Mouse (Mus musculus): ENCODE measurements around the gene Arid1b. TPM values are rescaled to one million over a fixed set of nuclear protein-coding genes. Genes with fewer than 3 reads are reported as not detected.

The Arid1b gene
- polyA plus RNA-seq, 1 experiment from 2014 or later = 12.5 TPM

GRCm38 (mm10) chr17:5190367-5190766 lies 196.2 kb downstream of the Arid1b start:
- Histone ChIP-seq H3K4me2 (replicated peaks) (peak overlapping the region; percentile 73), H3K4me3 (peak overlapping the region; percentile 59), H3K9ac (peak overlapping the region; percentile 82), H3K27ac (peak overlapping the region; percentile 99), H3K4me1 (peaks cover 37% of the 10 kb centered on the region), H3K36me3 (no peaks in the 10 kb centered on the region), H3K27me3 (no peaks in the 10 kb centered on the region), H3K9me3 (no peaks in the 10 kb centered on the region)
- no peak for ATAC-seq (ENCODE audit: low FRiP score, low read depth)
- WGBS = 28% methylated on average over 3 of the region's 3 CpGs

- Histone ChIP-seq H3K4me1 (peaks cover 46% of the 10 kb centered on the region), H3K9me3 (no peaks in the 10 kb centered on the region), H3K27me3 (no peaks in the 10 kb centered on the region), H3K9ac (no peak overlapping the region), H3K4me3 (no peak overlapping the region), H3K36me3 (no peaks in the 10 kb centered on the region), H3K4me2 (replicated peaks) (no peak overlapping the region), H3K27ac (no peak overlapping the region)
- no peak for ATAC-seq (ENCODE audit: low FRiP score, low read depth)
- 83% methylated on average over 8 of the region's 8 CpGs for WGBS
Measured at GRCm38 (mm10) chr17:5194157-5194916, 200.2 kb downstream of the Arid1b start.

DNA sequence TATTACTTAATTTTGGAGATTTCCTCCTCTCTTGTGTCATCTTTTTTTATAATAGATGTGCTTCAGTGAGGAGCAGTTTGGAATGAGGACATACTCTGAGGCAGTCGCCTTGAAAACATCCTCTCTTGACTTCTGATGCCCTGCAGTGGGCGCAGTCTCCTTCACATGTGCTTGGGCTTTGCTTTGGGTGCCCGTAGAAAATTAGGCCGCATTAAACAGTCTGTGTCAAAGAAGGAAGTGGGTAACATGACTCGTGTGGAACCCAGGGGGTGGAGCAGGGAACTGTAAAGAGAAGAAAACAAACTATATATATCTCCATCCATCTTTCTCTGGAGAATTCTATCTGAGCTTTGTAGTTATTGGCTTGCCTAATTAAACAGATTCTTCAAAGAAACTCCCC lies 201.3 kb downstream of the Arid1b start:
- no peak overlapping the region for H3K27ac ChIP-seq
- 47% methylated on average over 5 of the region's 5 CpGs for WGBS
- ATAC-seq (ENCODE audit: low FRiP score, low read depth) = no peak
- H3K9ac ChIP-seq = no peak overlapping the region
- H3K4me2 ChIP-seq (replicated peaks) = no peak overlapping the region
- no peaks in the 10 kb centered on the region for H3K9me3 ChIP-seq
- peaks cover 43% of the 10 kb centered on the region for H3K4me1 ChIP-seq
- no peaks in the 10 kb centered on the region for H3K36me3 ChIP-seq
- no peak overlapping the region for H3K4me3 ChIP-seq
- H3K27me3 ChIP-seq = no peaks in the 10 kb centered on the region

GRCm38 (mm10) chr17:5196005-5196404 lies 201.9 kb downstream of the Arid1b start:
- WGBS = 89% methylated on average over 10 of the region's 10 CpGs
- Histone ChIP-seq H3K9me3 (no peaks in the 10 kb centered on the region), H3K4me2 (replicated peaks) (no peak overlapping the region), H3K4me3 (no peak overlapping the region), H3K27me3 (no peaks in the 10 kb centered on the region), H3K36me3 (no peaks in the 10 kb centered on the region), H3K27ac (no peak overlapping the region), H3K4me1 (peaks cover 41% of the 10 kb centered on the region), H3K9ac (no peak overlapping the region)
- no peak for ATAC-seq (ENCODE audit: low FRiP score, low read depth)

DNA sequence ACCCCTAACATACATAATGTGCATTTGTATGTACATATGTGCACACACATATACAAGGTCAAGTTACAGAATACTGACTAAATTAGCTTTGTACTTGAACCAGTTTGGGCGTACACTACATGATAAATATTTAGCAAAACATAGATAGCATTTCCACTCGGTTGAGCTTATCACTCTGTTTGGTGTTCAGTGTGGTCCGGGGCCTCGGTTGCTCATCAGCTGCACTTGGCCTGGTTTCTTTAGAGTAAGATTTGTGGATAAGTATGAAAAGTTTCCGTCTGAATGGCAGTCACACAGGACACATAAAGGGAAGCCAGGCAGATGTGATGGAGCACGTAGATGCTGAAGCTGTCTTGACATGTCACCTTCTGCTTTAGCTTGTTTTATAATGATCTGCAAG lies 202.4 kb downstream of the Arid1b start:
- no peak for ATAC-seq (ENCODE audit: low FRiP score, low read depth)
- Histone ChIP-seq H3K4me1 (peaks cover 41% of the 10 kb centered on the region), H3K36me3 (no peaks in the 10 kb centered on the region), H3K9me3 (no peaks in the 10 kb centered on the region), H3K4me3 (no peak overlapping the region), H3K27ac (no peak overlapping the region), H3K4me2 (replicated peaks) (no peak overlapping the region), H3K9ac (no peak overlapping the region), H3K27me3 (no peaks in the 10 kb centered on the region)
- WGBS = 78% methylated on average over 6 of the region's 6 CpGs

DNA sequence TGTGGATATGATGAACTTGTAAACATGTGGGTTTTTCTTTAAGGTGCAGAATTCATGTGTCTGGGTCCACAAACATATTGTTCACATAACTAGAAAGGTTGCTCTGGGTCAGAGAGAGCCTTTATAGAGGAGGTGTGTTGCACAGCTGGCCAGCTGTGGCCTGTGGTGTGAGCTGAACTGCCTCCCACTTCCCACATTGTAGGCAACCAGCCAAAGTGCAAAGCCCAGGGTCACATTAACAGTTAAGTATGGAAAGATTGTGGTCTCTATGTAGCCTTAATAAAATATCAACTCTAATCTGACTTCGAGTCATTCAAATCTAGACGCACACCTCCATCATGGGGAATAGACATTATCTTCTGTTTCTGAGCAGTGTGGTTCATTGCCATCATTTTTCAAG lies 203.0 kb downstream of the Arid1b start:
- Histone ChIP-seq H3K27me3 (no peaks in the 10 kb centered on the region), H3K4me1 (peaks cover 44% of the 10 kb centered on the region), H3K4me3 (no peak overlapping the region), H3K36me3 (no peaks in the 10 kb centered on the region), H3K9me3 (no peaks in the 10 kb centered on the region), H3K9ac (no peak overlapping the region), H3K4me2 (replicated peaks) (no peak overlapping the region), H3K27ac (no peak overlapping the region)
- WGBS = 57% methylated on average over 2 of the region's 2 CpGs
- no peak for ATAC-seq (ENCODE audit: low FRiP score, low read depth)

DNA sequence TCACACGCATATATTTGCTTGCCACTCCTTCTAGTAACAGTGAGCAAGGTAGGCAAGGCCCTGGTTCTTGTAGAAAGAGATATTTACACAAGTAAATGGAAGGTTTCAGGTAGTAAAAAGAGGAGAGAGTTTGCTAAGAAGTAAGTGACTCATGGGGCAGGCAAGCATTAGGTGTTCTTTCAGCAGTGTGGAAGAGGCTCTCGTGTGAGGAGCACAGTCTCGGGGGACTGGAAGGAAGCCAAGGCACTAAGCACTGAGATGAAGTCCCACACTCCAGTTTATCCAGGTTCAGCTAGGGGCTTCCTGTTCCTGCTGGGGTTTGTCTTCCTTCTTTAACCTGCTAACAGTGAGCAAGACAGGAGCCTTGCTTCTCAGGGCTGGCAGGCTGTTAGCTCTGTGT lies 203.6 kb downstream of the Arid1b start:
- WGBS = 74% methylated on average over 3 of the region's 3 CpGs
- H3K4me3 ChIP-seq = no peak overlapping the region
- no peak overlapping the region for H3K27ac ChIP-seq
- H3K4me1 ChIP-seq = peaks cover 51% of the 10 kb centered on the region
- ATAC-seq (ENCODE audit: low FRiP score, low read depth) = no peak
- H3K27me3 ChIP-seq = no peaks in the 10 kb centered on the region
- H3K9ac ChIP-seq = no peak overlapping the region
- H3K9me3 ChIP-seq = no peaks in the 10 kb centered on the region
- no peak overlapping the region for H3K4me2 ChIP-seq (replicated peaks)
- H3K36me3 ChIP-seq = no peaks in the 10 kb centered on the region

GRCm38 (mm10) chr17:5198252-5198651 lies 204.1 kb downstream of the Arid1b start:
- no peak overlapping the region for H3K27ac ChIP-seq
- H3K4me1 ChIP-seq = peaks cover 56% of the 10 kb centered on the region
- ATAC-seq (ENCODE audit: low FRiP score, low read depth) = no peak
- H3K9ac ChIP-seq = no peak overlapping the region
- WGBS = 76% methylated on average over 6 of the region's 6 CpGs
- no peaks in the 10 kb centered on the region for H3K9me3 ChIP-seq
- H3K4me3 ChIP-seq = no peak overlapping the region
- H3K27me3 ChIP-seq = no peaks in the 10 kb centered on the region
- no peak overlapping the region for H3K4me2 ChIP-seq (replicated peaks)
- H3K36me3 ChIP-seq = no peaks in the 10 kb centered on the region

GRCm38 (mm10) chr17:5198811-5199210 lies 204.7 kb downstream of the Arid1b start:
- Histone ChIP-seq H3K9me3 (no peaks in the 10 kb centered on the region), H3K4me1 (peaks cover 61% of the 10 kb centered on the region), H3K27me3 (no peaks in the 10 kb centered on the region), H3K9ac (no peak overlapping the region), H3K36me3 (no peaks in the 10 kb centered on the region), H3K27ac (no peak overlapping the region), H3K4me2 (replicated peaks) (no peak overlapping the region), H3K4me3 (no peak overlapping the region)
- ATAC-seq (ENCODE audit: low FRiP score, low read depth) = no peak
- 49% methylated on average over 4 of the region's 4 CpGs for WGBS

DNA sequence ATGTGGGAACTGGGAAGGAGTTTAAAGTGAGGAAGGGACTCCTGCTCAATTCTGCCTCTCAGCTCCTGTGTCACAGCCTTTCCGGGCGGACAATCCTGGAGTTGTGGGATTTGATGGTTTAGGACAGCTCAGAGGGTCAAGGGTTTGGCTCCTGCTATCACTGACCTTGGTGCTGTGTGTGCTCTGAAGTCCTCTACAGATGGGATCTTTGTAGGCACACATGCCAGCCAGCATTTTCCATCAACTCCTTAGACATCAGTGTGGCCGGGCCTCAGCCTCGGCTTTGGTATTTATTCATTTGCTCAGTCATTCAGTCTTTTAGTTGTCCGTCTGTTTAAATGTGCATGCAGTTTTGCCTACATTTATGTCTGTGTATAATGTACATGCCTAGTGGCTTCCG lies 206.5 kb downstream of the Arid1b start:
- H3K4me2 ChIP-seq (replicated peaks) = no peak overlapping the region
- WGBS = 90% methylated on average over 6 of the region's 6 CpGs
- no peaks in the 10 kb centered on the region for H3K9me3 ChIP-seq
- H3K27me3 ChIP-seq = no peaks in the 10 kb centered on the region
- peaks cover 66% of the 10 kb centered on the region for H3K4me1 ChIP-seq
- no peak for ATAC-seq (ENCODE audit: low FRiP score, low read depth)
- H3K27ac ChIP-seq = no peak overlapping the region
- no peak overlapping the region for H3K4me3 ChIP-seq
- no peak overlapping the region for H3K9ac ChIP-seq
- no peaks in the 10 kb centered on the region for H3K36me3 ChIP-seq

DNA sequence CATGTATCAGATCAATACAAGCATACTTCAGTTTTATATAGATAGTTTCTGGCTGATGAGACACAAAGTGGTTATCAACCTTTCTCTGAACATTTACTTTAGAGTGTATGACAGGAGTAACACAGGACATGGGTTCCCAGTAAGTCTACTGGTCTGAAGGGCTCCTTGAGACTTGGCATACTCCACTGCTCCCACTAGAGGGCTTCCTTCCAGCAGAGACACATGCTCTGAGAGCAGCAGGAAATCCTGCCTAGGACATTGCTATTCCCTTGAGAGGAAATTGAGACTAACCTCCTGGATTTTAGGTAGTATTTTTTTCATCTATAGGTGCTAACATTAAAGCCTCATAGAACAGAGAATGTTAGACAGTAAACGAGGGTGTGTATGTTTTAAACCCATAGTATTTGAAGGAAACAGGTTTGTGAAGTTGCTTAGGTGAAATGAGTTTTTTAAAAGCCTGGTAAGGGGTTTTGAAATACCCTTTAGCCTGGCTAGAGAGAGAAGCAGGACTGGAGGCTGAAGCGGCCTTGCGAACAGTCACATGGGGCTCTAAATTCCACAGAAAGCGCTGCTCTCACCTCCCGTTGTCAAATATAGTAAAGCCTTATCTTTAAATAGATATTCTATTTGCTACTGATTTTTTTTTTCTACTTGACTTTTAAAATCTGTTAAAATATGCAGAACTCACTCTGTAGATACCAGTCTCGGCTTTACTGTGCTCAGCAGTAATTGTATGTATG lies 207.9 kb downstream of the Arid1b start:
- Histone ChIP-seq H3K36me3 (no peaks in the 10 kb centered on the region), H3K9me3 (no peaks in the 10 kb centered on the region), H3K27ac (no peak overlapping the region), H3K4me1 (peaks cover 68% of the 10 kb centered on the region), H3K9ac (no peak overlapping the region), H3K4me3 (no peak overlapping the region), H3K27me3 (no peaks in the 10 kb centered on the region), H3K4me2 (replicated peaks) (no peak overlapping the region)
- WGBS = 72% methylated on average over 6 of the region's 6 CpGs
- no peak; the same call in 1 of the 2 replicates for ATAC-seq (ENCODE audit: low FRiP score, low read depth)

- no peak for ATAC-seq (ENCODE audit: low FRiP score, low read depth)
- H3K27me3 ChIP-seq = no peaks in the 10 kb centered on the region
- H3K4me1 ChIP-seq = peaks cover 61% of the 10 kb centered on the region
- no peaks in the 10 kb centered on the region for H3K9me3 ChIP-seq
- no peak overlapping the region for H3K4me3 ChIP-seq
- H3K9ac ChIP-seq = no peak overlapping the region
- 86% methylated on average over 5 of the region's 5 CpGs for WGBS
- no peak overlapping the region for H3K4me2 ChIP-seq (replicated peaks)
- no peaks in the 10 kb centered on the region for H3K36me3 ChIP-seq
- no peak overlapping the region for H3K27ac ChIP-seq
Measured at GRCm38 (mm10) chr17:5202756-5203155, 208.6 kb downstream of the Arid1b start.
